Mouse (Mus musculus) megakaryocyte-erythroid progenitor cell, adult 5-6 weeks (primary cell): ENCODE measurements around the gene Prkn. TPM values are rescaled to one million over a fixed set of nuclear protein-coding genes. Genes with fewer than 3 reads are reported as not detected.

Experiments
- ATAC-seq: replicated peaks from 2 replicates; pipeline ENCODE4 v1.8.0; 2016; ENCODE audit warnings: mild to moderate bottlenecking, inconsistent platforms; ENCODE audit not compliant: severe bottlenecking, poor library complexity, low FRiP score, low TSS enrichment
- total RNA-seq, 2 experiments: library from RNA; stranded (forward) in 1 of 2; stranded (reverse) in 1 of 2; fragments of 200-1000, 215-1000 nt in 1 of 2; fragments of >200 nt in 1 of 2; fragmentation: Nextera tagmentation in 1 of 2; gene quantifications; 2 replicates each; pipeline ENCODE4 v1.2.3; 2014 to 2017

The Prkn gene
- total RNA-seq, 2 experiments from 2014 or later, result 3.1 to 5.9 TPM

DNA sequence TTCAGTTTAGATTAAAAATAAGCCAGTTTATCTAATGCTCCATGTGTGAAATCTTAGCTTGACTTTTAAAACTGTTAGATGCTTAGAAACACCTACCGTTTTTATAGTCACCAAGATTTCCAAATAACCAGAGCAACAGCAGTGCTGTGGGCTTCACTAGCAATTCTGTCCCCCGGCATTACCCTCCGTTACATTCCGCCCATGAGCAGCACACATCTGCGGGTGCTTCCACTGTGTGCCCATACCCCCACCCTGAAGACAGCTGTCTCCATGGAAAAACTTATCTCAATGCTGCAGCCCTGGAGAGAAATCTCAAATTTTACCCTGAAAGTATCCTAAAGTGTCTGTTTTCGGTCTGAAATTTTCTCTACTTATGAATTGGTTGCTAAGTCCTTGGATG, 839.5 kb downstream of the Prkn start:
- ATAC-seq, result no peak

DNA sequence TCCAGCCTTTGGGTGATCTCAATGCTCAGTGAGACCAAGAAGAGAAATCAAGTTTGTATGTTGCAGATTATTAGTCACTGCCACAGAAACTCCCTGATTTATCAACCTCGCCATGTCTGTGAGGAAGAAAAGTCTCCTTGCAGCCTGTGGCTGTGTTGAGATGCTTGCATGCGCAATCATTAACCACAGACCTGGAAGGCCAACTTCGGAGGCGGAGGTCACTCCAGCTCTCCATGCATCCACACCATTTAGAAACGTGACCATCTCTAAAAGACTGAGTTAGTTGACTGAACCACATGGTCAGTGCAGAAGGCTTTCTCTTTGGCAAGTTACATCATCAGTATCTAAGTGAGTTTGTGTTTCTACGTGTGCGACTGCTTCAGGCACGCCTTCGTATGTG, 840.3 kb downstream of the Prkn start:
- no peak for ATAC-seq

DNA sequence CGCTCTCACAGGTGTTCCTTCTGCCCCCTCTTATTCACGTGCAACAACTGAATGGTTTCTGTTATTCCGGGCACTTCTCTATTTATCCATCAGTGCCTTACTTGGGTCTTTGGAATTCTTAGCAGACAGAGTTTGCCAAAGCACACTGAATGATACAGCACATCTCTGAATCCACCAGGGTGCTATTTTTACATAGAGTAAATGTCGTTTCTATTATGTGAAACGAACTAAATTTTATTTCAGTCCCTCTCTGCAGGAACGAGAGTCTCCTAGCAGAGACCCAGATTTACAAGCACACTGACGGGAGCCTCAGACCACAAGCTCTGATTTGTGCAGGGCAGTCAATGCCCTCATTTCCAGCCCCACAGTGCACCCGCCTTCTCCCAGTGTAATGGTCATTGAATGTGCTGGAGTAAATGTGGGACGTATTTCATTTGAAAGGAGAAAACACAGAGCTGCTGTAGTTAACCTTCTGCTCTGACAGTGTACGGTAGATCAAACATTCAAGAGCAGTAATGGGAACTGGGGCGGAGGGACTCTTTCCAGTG, 841.7 kb downstream of the Prkn start:
- ATAC-seq, result no peak

DNA sequence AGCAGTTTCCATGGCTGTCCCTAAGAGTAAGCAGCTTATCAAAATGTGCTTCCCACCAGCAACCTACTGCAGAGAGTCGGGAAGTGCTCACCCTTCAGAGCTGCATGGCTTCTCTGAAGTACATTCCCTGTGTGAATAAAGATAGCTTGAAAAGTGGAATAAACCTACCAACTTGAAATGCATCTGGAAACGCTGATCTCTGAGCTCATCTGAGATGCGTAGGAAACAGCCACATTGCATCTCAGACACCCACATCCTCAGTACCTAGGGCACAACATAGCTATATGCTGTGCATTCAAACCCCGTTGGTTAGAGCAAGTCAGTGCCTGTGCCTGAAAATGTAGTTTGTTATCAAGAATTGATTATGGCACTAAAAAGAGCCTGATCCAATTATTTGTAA, 864.8 kb downstream of the Prkn start:
- no peak for ATAC-seq

DNA sequence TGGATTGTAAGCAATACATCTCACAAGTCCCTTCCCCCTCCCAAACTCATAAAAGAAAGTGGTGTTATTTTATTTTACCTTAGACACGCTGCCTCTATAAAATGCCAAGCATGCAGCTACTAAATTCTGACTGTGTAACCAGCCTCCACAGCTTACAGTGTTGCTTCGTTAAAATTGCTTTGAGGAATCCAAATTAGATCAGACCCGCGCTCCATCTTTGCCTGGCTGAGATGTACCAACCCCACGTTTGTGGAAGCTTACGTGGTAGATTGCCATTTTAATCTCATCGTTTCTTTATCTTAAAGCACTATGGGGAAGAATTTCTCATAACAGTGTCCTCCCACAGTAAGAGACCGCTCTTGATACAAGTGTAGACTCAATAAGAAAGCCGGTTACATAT, 865.6 kb downstream of the Prkn start:
- ATAC-seq, result no peak

DNA sequence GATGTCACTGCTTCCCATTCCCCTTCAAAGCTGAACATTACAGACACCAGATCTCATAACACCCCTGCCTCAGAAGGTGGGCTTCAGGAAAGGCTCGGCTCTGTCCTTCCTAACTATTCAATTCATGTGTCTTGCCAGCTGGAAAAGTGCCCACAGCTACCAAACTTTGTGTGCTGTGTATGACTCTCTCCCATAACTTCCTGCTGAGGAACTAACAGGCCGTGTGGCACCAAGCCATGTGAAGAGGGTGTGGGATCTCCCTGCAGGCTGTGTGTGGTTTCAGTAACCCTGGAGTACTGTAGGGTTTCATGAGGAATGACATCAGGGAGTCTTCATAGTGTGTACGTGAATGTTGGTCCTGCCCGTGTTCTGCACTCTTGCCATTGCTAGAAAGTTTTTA, 871.9 kb downstream of the Prkn start:
- ATAC-seq, result 0 out of 2 replicates have a peak, but pooled peaks have one; percentile 41

DNA sequence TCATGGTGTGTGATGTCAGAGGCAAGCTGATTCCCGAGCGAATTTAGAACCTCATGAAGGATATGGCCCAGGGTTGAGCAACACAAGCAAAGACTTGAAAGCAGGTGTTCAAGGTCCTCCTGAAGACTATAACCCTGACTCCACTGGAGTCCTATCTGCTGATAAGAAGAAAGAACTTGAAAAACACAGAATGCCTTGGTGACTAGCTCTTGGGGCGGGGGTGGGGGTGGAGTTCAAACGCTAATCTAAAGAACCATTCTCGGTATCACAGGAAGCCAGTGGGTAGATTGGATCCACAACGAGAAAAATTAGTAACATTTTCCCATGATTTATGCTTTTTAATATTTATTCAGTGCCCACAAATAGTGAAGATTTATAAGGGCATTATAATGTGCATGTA, 879.6 kb downstream of the Prkn start:
- peak; percentile 78 for ATAC-seq

DNA sequence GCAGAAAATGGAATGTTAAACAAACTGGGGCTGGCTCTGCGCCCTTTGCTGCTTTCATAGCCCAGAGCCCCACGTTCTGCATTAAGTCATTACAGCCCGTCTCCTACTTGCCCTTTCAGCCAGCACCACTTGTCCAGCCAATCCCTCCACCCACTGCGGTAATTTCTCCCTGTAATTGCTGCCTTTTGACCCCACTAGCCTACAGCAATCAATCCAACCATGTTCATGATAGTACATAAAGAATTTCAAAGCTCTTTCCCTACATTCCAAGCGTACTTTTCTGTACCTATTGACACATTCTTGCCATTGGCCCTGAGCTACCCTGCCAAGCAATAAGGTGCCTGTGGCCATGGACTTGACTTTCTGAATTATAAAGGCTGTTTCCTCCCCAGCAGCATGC, 881.7 kb downstream of the Prkn start:
- no peak for ATAC-seq

DNA sequence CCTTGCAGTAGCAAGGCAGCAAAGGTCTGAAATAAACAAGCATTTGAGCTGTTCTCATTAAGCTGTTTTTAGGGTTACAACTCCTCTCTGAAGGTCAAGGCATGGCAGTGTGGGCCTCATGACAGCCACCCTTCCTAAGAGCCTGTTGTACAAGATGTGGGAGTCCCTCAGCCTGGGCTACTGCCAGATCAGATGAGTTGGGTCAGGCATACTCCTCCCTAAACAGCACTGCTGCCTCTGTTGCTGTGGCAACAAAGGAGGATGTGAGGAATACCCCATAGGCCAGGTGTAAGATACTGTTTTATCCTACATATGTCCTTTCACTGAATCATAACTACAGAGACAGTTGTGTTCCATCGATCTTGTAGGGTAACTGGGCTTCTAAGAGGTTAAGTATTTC, 882.3 kb downstream of the Prkn start:
- no peak for ATAC-seq

DNA sequence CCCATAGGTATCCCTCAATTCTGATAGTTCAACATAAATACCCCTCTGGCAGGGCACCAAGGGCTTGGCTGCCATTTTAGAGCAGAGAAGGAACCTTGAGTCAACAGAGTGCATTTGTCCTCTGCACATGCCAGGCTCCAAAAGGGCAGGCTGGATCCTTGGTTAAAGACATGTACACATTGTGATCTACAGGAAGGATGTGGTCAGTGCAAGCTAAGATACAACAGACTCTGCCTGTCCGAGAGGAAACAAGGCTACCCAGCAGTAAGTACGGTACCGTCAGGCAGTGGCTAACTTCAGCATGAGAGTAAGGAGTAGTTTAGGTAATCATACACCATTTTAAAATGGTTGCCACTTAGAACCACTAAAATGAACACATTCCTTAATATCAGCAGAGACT, 884.0 kb downstream of the Prkn start:
- ATAC-seq, result no peak

DNA sequence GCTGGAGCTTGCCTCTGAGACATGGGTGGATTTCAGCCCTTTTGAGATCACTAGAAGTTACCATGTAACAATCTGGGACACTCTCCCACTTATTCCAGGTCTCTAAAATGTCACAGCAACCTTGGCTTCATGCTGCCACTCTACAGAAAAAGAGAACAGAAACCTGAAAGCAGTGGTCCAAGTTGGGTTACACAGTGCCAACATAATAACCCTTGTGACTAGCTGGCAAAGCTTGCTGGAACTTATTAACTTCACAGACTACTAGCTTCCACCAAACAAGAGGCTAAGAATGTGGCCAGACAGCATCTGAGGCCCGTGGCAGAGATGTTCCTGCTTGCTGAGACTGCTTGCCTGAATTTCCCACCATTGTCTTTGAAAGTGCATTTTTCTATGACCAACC, 886.9 kb downstream of the Prkn start:
- ATAC-seq, result no peak

DNA sequence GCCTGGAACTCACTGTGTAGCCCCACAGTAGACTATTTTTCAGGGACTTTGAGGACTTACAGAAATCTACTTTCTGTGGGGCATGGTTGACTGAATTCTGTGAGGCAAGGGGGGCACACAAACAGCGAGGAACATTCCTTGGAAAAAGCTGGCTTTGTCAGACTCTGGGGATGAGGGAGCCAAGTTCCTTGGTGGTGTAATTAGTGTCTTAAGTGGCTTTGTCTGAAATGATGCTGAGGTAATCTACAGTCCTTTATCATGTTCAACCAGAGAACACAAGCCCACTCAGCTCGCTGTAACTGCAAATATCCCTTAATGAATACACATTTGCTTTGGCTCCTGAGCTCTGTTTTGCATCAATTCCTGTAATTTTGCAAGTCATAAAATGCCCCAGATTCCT, 888.1 kb downstream of the Prkn start:
- no peak for ATAC-seq

DNA sequence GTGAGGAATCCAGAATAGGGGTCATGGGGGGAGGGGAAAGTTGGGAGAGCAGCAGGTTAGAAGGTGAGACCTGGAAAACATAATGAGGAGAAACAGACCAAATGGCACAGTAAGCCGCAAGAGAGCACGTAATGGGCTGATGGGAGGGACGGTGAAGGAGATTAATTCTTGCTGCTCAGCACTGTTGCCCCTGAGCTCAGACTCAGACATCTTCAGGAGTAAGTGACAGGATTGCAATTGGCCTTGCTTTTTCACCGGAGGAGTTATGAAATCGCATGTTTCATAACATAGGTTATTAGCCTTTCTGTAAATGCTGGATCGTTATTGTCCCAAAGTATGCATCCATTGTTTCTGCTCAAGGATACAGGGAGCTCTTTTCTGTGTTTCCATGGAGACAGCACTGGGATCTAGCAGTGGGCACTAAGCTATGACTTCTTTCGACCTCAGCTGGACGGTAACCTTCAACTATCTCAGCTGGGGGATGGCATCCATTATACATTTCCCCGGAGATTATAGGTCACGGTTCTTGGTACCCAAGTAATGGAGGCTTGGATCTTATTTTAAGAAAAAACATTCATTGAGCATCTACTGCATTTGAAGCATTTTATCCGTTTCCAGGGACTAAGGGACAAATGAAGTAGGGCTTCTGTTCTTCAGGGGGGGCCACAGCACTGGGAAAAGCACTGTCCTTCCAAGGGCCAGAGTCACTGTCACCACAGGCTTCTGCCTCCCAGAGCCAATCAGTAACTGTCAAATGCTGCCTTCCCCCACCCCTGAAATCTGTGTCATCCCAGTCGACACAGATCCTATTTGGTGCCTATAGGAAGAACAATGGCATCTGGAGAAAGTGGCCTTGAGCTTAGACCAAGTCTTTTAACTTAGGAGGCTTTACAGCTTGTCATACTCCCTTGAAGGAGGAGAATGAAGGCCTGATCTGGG, 890.7 kb downstream of the Prkn start:
- ATAC-seq, result no peak

DNA sequence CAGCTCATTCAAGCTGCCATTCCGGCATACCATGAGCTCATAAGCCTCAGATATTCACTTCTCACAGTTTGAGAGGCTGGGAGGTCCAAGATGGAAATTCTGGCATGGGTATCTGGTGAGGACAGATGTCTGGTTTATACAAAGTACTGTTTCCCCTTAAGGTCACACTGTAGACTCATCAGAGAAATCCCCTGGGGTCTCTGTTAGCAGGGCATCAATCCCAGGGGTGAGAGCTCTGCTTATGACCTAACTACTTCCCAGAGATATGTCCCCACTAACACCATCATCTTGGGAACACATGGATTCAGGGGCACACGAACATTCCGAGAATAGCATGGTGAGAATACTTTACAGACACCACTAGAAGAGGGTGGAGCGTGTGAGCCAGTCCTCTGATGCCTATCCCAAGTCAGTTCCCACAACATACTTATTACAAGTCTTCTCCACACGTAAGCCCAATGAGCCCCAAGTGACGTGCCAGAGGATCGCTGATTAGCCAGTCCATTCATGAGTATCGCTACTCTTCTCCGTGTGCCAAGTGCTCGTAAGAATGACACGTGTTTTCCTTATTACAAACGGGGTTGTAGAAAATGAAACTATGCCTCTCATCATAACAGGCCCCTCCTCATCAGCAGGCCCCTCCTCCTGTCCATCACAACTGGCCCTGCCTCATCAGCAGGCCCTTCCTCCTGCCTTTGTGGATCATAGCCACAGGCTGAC, 895.1 kb downstream of the Prkn start:
- ATAC-seq, result no peak

DNA sequence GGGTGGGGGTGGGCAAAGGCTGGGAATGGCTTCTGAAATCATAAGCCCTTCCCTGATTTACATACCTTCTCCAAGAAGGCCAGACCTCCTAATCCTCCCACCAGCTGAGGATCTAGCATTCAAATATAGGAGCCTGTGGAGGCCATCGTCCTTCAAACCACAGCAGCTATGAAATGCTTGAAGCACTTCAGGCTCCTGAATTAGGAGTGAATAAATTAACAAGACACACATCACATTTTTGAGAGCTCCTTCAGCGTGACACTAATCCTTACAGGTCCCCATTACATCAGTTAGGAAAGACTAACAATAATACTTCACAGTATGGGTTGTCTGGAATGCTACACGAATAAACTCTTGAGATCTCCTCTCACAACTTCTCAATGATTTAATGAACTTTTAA, 896.3 kb downstream of the Prkn start:
- ATAC-seq, result no peak

DNA sequence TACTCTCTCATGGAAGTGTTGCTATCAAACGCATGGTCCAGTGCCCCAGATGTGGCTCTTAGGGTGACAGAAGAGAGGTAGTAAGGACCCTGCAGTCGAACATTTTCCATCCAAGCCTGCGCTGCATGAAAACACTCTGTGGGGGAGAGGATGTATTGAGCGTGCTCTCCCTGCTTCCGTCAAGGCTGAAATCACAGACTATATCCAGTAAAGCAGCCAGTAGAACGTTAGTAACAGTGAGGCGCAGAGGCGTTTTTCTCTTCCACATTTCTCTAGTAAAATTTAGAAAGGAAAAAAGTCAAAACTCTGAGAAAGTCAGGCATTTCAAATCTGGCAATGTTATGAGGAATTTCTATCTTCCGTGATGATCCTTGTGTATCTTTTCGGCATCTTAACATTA, 897.7 kb downstream of the Prkn start:
- ATAC-seq, result no peak

DNA sequence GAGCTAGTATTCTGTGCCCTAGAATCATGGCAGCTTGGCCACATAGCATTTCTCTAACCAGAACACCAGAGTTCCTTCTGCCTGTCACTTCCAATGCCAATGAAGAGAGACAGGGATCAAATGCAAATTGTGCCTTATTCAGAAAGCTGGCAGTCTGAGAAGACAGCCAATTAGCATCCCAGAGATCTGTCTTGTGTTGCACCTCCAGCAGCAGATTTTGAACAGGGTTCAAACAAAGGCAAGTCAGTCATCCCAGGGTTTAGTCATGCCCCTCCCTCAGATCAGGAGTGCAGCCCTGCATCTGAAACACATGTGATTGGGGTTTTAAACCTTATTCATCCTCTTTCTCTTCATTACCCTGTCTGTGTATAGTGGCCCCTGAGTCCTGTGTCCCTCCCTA, 900.5 kb downstream of the Prkn start:
- ATAC-seq, result no peak

DNA sequence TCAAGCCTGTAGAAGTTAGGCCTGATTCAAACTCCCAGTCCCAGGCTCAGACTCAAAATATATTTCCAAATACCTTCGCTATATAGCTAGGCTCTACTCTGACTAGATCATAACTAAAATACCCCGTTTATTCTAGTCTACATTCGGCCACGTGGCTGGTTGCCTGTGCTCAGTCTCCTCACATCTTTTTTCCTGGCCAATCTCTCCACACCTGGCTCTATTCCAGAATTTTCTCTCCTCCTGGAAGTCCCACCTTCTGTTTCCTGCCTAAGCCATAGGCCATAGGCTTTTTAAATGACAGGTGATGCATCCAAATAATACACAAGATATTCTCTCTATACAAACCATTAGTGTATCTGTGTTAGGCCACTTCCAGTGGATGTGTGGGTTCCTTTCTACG, 901.0 kb downstream of the Prkn start:
- ATAC-seq, result no peak

DNA sequence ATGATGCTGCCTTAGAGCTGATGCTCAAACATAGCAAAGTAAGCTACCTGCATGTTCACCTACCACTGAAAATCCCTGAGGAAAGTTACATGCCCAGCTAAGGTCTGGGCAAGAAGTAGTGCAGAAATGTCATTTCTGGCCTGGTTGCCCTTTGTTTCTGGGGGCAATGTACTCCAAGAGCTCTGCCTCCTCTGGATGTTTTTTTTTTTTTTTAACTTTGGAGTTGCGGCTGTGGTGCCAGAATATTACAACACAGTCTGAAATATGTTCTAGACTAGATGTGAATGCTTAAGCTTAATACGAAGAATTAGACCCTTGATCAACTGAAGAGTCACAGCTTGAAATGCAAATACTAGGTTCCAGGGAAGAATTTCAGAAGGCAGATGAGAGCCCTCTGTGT, 911.1 kb downstream of the Prkn start:
- no peak for ATAC-seq

DNA sequence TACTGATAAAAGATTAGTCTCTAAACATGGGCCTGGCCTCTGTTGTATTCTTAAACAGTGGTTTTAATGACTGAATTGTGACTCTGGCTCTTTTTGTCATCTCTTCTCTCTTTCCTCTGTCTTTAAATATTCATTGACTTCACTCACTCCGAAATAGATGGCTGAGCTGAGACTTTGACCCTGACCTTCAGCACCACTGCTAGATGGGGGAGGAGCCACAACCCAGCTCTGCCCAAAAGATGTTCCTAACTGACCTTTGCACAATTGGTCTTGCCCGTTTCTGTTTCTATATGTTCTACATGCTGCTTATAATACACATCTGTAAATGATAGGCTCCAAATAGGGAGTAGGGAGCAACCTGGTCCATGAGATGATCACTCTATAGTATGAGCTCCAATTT, 912.5 kb downstream of the Prkn start:
- no peak for ATAC-seq

DNA sequence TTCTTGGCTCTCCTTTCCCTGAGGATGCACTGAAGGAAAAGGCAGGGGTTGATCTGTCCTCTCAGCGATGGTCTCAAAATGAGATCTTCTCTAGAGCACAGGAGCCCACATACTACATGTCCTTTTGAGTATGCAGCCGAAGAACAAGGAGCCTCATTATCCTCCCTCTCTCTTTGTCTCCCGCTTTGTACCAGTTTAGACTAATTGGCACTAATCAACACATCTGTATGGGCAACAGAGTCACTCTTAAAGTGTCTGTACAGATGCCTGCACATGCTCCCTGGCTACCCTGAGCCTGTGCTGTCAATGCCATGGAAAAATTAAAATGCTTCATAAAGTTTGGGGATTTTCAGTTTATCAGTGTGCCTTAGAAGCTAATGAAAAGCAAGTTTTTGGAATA, 924.9 kb downstream of the Prkn start:
- ATAC-seq, result no peak
